In the genomic region with DNA sequence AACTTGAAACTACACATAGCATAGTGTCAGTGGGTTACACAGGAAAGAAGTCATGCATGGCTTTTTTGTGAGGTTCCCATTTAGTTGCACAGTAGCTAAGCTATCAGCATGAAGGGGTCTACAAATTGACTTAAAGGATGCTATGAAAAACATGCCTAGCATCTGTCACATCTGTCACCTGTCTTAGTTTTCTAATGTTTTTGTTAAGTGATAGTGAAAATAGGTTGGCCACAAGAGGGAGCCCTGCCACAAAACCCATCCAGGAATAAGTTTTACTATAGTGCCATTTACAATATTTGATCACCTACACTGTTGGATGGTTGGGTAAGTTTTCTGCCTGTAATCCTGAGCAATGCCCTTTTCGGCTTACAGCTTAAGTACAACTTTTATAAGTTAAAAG, we compare ENCODE assay signal across 8 mouse cellular contexts. TPM values are rescaled to one million over a fixed set of nuclear protein-coding genes. Genes with fewer than 3 reads are reported as not detected.
DNase-seq lines count a peak whose midpoint lies in the region; ATAC-seq lines count a peak whose summit lies in the region.

No protein-coding gene starts in this region.

- WGBS in liver, embryonic 13.5 days (ENCODE audit: insufficient replicate concordance), result 70% methylated on average over 1 of the region's 1 CpGs

- no peaks in the 10 kb centered on the region for H3K9me3 ChIP-seq in liver, embryonic 13.5 days (replicated peaks)

- no peaks in the 10 kb centered on the region for H3K27me3 ChIP-seq in liver, embryonic 13.5 days

- peaks cover 28% of the 10 kb centered on the region for H3K4me1 ChIP-seq in liver, embryonic 13.5 days (replicated peaks)

- H3K4me3 ChIP-seq in liver, embryonic 13.5 days (replicated peaks), result no peak overlapping the region

- H3K27ac ChIP-seq in liver, embryonic 13.5 days, result no peak overlapping the region

- peak; percentile 64 for DNase-seq in adrenal gland, postnatal 10 days
- DNase-seq in adrenal gland, postnatal 4 days (ENCODE audit: low spot score in 2 of 2), result no peak
- peak; percentile 49 to 56 for DNase-seq in layer of hippocampus, postnatal 10 days (ENCODE audit: low spot score in 2 of 2)
- DNase-seq in layer of hippocampus, adult 9-11 months, result no peak
- peak; percentile 67 for DNase-seq in T-cell, adult 2 months (ENCODE audit: low spot score)
- peak; percentile 26 for DNase-seq in liver, embryonic 13.5 days
- DNase-seq in retina, postnatal 7 days (ENCODE audit: low read depth, low spot score), result peak; percentile 21

- 0 out of 2 replicates have a peak, but pooled peaks have one; percentile 26 for ATAC-seq in granulocyte monocyte progenitor cell, adult 5-6 weeks (replicated peaks; ENCODE audit: poor library complexity, severe bottlenecking)
- peak; percentile 37; the same call in 1 of the 2 replicates for ATAC-seq in liver, embryonic 13.5 days (ENCODE audit: low read depth)

- no peak overlapping the region for H3K4me2 ChIP-seq in liver, embryonic 13.5 days

- H3K9ac ChIP-seq in liver, embryonic 13.5 days, result no peak overlapping the region

- H3K36me3 ChIP-seq in liver, embryonic 13.5 days, result peaks cover 39% of the 10 kb centered on the region

RNA-seq across cellular contexts. Expression of a gene that starts 7.4 kb away (rescaled TPM):
- total RNA-seq in adrenal gland, postnatal 10 days (2021), result 100 to 1,000 TPM; 198 to 256 TPM
- total RNA-seq in adrenal gland, postnatal 4 days (2021), result 100 to 1,000 TPM; 299 to 343 TPM
- 100 to 1,000 TPM; 218 to 245 TPM for total RNA-seq in layer of hippocampus, postnatal 10 days (2021)
- total RNA-seq in granulocyte monocyte progenitor cell, adult 5-6 weeks (2014; fragmentation: Nextera tagmentation), result 195 and 201 TPM in 2 replicates
- 500 and 715 TPM in 2 replicates for total RNA-seq in granulocyte monocyte progenitor cell, adult 5-6 weeks (2017)
- polyA plus RNA-seq in liver, embryonic 13.5 days (2015; fragmentation: Nextera tagmentation; extraction: Ambion mirVana), result 157 and 209 TPM in 2 replicates

RNA-seq across cellular contexts. Expression of a gene that starts 13.5 kb away (rescaled TPM):
- 10 to 100 TPM; 37.8 to 41.3 TPM for total RNA-seq in adrenal gland, postnatal 10 days (2021)
- total RNA-seq in adrenal gland, postnatal 4 days (2021), result 10 to 100 TPM; 56.6 to 56.9 TPM
- 10 to 100 TPM; 26.0 to 28.5 TPM for total RNA-seq in layer of hippocampus, postnatal 10 days (2021)
- total RNA-seq in granulocyte monocyte progenitor cell, adult 5-6 weeks (2014; fragmentation: Nextera tagmentation), result 28.2 and 32.0 TPM in 2 replicates
- total RNA-seq in granulocyte monocyte progenitor cell, adult 5-6 weeks (2017), result 14.3 and 15.8 TPM in 2 replicates
- polyA plus RNA-seq in liver, embryonic 13.5 days (2015; fragmentation: Nextera tagmentation; extraction: Ambion mirVana), result 7.6 and 10.4 TPM in 2 replicates

RNA-seq across cellular contexts. Expression of a gene that starts 43.3 kb away (rescaled TPM):
- 10 to 100 TPM; 32.4 to 43.1 TPM for total RNA-seq in adrenal gland, postnatal 10 days (2021)
- total RNA-seq in adrenal gland, postnatal 4 days (2021), result 10 to 100 TPM; 59.3 to 65.2 TPM
- 10 to 100 TPM; 42.0 to 45.7 TPM for total RNA-seq in layer of hippocampus, postnatal 10 days (2021)
- total RNA-seq in granulocyte monocyte progenitor cell, adult 5-6 weeks (2014; fragmentation: Nextera tagmentation), result 0.92 and 1.1 TPM in 2 replicates
- 1.5 and 1.6 TPM in 2 replicates for total RNA-seq in granulocyte monocyte progenitor cell, adult 5-6 weeks (2017)
- polyA plus RNA-seq in liver, embryonic 13.5 days (2015; fragmentation: Nextera tagmentation; extraction: Ambion mirVana), result 1.6 and 1.8 TPM in 2 replicates

Comparison
In these comparisons a context has a peak if more than half of its experiments do, and no peak if none do; other contexts are left out.
1. DNase-seq: peak in adrenal gland, postnatal 10 days (single experiment), layer of hippocampus, postnatal 10 days (2 of 2), T-cell, adult 2 months (single experiment), liver, embryonic 13.5 days (single experiment) and retina, postnatal 7 days (single experiment); none in adrenal gland, postnatal 4 days (0 of 2) and layer of hippocampus, adult 9-11 months (single experiment).
2. RNA of a gene that starts 43.3 kb away (total RNA-seq): 59.3 to 65.2 TPM in adrenal gland, postnatal 4 days, 42.0 to 45.7 TPM in layer of hippocampus, postnatal 10 days and 32.4 to 43.1 TPM in adrenal gland, postnatal 10 days; 0.92 to 1.6 TPM in granulocyte monocyte progenitor cell, adult 5-6 weeks; every median in the first group is over 10 times any median in the second.